Mouse (Mus musculus) MEL (cell line): ENCODE measurements around the gene C5ar2. TPM values are rescaled to one million over a fixed set of nuclear protein-coding genes. Genes with fewer than 3 reads are reported as not detected.

Source experiments
- CTCF ChIP-seq, 3 experiments: IDR thresholded peaks in 2 of 3; conservative IDR thresholded peaks in 1 of 3; 2 replicates each; pipeline ENCODE4 v1.5.1; 2011 to 2012; ENCODE audit warnings: low read length in 3 of 3, low read depth in 2 of 3, mild to moderate bottlenecking in 2 of 3, improper control_type of control experiment in 1 of 3, inconsistent platforms in 1 of 3, mixed read lengths in 1 of 3, moderate library complexity in 1 of 3; ENCODE audit not compliant: control insufficient read depth in 1 of 3, insufficient read depth in 1 of 3, poor library complexity in 1 of 3, severe bottlenecking in 1 of 3
- E2F4 ChIP-seq: IDR thresholded peaks from 2 replicates; pipeline ENCODE4 v1.6.1; 2011; ENCODE audit warnings: low read depth, low read length, improper control_type of control experiment, borderline replicate concordance
- ELF1 ChIP-seq: IDR thresholded peaks from 2 replicates; pipeline ENCODE4 v1.6.1; 2014; ENCODE audit warnings: low read depth, mild to moderate bottlenecking, inconsistent platforms, low read length, improper control_type of control experiment, moderate library complexity
- EP300 ChIP-seq, 2 experiments: IDR thresholded peaks; 2 replicates each; pipeline ENCODE4 v1.6.1; 2011; ENCODE audit warnings: improper control_type of control experiment in 2 of 2, low read length in 2 of 2, low read depth in 1 of 2, mild to moderate bottlenecking in 1 of 2
- ETS1 ChIP-seq: IDR thresholded peaks from 2 replicates; pipeline ENCODE4 v1.6.1; 2012; ENCODE audit warnings: low read depth, mild to moderate bottlenecking, inconsistent platforms, low read length, improper control_type of control experiment, moderate library complexity
- GABPA ChIP-seq: IDR thresholded peaks from 2 replicates; pipeline ENCODE4 v1.6.1; 2012; ENCODE audit warnings: low read depth, mild to moderate bottlenecking, inconsistent platforms, low read length, improper control_type of control experiment, moderate library complexity
- GATA1 ChIP-seq: IDR thresholded peaks from 2 replicates; pipeline ENCODE4 v1.6.1; 2011; ENCODE audit warnings: low read depth, low read length, improper control_type of control experiment
- HCFC1 ChIP-seq: IDR thresholded peaks from 2 replicates; pipeline ENCODE4 v1.6.1; 2012; ENCODE audit warnings: low read depth, mild to moderate bottlenecking, inconsistent platforms, low read length, improper control_type of control experiment, moderate library complexity
- JUND ChIP-seq: IDR thresholded peaks from 2 replicates; pipeline ENCODE4 v1.6.1; 2011; ENCODE audit warnings: low read depth, mild to moderate bottlenecking, improper control_type of control experiment, low read length
- MAFK ChIP-seq: IDR thresholded peaks from 2 replicates; pipeline ENCODE4 v1.6.1; 2011; ENCODE audit warnings: low read depth, mild to moderate bottlenecking, low read length, improper control_type of control experiment, borderline replicate concordance
- MAX ChIP-seq: IDR thresholded peaks from 2 replicates; pipeline ENCODE4 v1.6.1; 2011; ENCODE audit warnings: low read length, improper control_type of control experiment
- MAZ ChIP-seq: IDR thresholded peaks from 2 replicates; pipeline ENCODE4 v1.6.1; 2012; ENCODE audit warnings: low read depth, mild to moderate bottlenecking, inconsistent platforms, low read length, improper control_type of control experiment
- MEF2A ChIP-seq: IDR thresholded peaks from 2 replicates; pipeline ENCODE4 v1.6.1; 2014; ENCODE audit warnings: low read depth, mild to moderate bottlenecking, inconsistent platforms, low read length, improper control_type of control experiment; ENCODE audit not compliant: poor library complexity, insufficient replicate concordance, severe bottlenecking; ENCODE audit errors: extremely low read depth
- MYC ChIP-seq: IDR thresholded peaks from 2 replicates; pipeline ENCODE4 v1.6.1; 2011; ENCODE audit warnings: low read depth, mild to moderate bottlenecking, low read length, improper control_type of control experiment, moderate library complexity
- POLR2AphosphoS5 ChIP-seq: IDR thresholded peaks from 2 replicates; pipeline ENCODE4 v1.6.1; 2012; ENCODE audit warnings: low read depth, borderline replicate concordance, mild to moderate bottlenecking, inconsistent platforms, low read length, moderate library complexity, mixed read lengths
- RAD21 ChIP-seq: IDR thresholded peaks from 2 replicates; pipeline ENCODE4 v1.6.1; 2011; ENCODE audit warnings: mild to moderate bottlenecking, low read depth, low read length, improper control_type of control experiment
- SIN3A ChIP-seq: IDR thresholded peaks from 2 replicates; pipeline ENCODE4 v1.6.1; 2012; ENCODE audit warnings: low read length, improper control_type of control experiment, inconsistent platforms
- SMC3 ChIP-seq: IDR thresholded peaks from 2 replicates; pipeline ENCODE4 v1.6.1; 2011; ENCODE audit warnings: low read depth, low read length, improper control_type of control experiment
- TCF12 ChIP-seq: IDR thresholded peaks from 2 replicates; pipeline ENCODE4 v1.6.1; 2014; ENCODE audit warnings: low read depth, mild to moderate bottlenecking, inconsistent platforms, low read length, improper control_type of control experiment, moderate library complexity
- USF1 ChIP-seq: IDR thresholded peaks from 2 replicates; pipeline ENCODE4 v1.6.1; 2014; ENCODE audit warnings: low read depth, mild to moderate bottlenecking, inconsistent platforms, low read length, improper control_type of control experiment, moderate library complexity
- ZC3H11A ChIP-seq: IDR thresholded peaks from 2 replicates; pipeline ENCODE4 v1.6.1; 2012; ENCODE audit warnings: low read depth, mild to moderate bottlenecking, inconsistent platforms, low read length, improper control_type of control experiment
- ZKSCAN1 ChIP-seq: IDR thresholded peaks from 2 replicates; pipeline ENCODE4 v1.6.1; 2012; ENCODE audit warnings: low read depth, mild to moderate bottlenecking, inconsistent platforms, low read length, improper control_type of control experiment, moderate library complexity
- ZMIZ1 ChIP-seq: IDR thresholded peaks from 2 replicates; pipeline ENCODE4 v1.6.1; 2012; ENCODE audit warnings: low read depth, mild to moderate bottlenecking, inconsistent platforms, low read length, improper control_type of control experiment, moderate library complexity
- polyA plus RNA-seq, 2 experiments: library from polyadenylated mRNA; stranded (reverse) in 1 of 2; unstranded in 1 of 2; fragments of >175 nt in 1 of 2; fragments of >200 nt in 1 of 2; gene quantifications; 2 replicates each; pipeline versions ENCODE4 v1.2.1 to v1.2.4; 2012; ENCODE audit warnings: low replicate concordance in 2 of 2, low read depth in 1 of 2; ENCODE audit not compliant: insufficient read length in 2 of 2, insufficient read depth in 1 of 2, missing spikeins in 1 of 2
- total RNA-seq: library from RNA; depleted of rRNA; stranded (reverse); fragments of 300-350 nt; gene quantifications from 2 replicates; pipeline ENCODE4 v1.2.3, GENCODE M21; 2012

Gene C5ar2
- total and polyA plus RNA-seq, 3 experiments: 0.49 to 1.7 TPM; not detected in 1

DNA sequence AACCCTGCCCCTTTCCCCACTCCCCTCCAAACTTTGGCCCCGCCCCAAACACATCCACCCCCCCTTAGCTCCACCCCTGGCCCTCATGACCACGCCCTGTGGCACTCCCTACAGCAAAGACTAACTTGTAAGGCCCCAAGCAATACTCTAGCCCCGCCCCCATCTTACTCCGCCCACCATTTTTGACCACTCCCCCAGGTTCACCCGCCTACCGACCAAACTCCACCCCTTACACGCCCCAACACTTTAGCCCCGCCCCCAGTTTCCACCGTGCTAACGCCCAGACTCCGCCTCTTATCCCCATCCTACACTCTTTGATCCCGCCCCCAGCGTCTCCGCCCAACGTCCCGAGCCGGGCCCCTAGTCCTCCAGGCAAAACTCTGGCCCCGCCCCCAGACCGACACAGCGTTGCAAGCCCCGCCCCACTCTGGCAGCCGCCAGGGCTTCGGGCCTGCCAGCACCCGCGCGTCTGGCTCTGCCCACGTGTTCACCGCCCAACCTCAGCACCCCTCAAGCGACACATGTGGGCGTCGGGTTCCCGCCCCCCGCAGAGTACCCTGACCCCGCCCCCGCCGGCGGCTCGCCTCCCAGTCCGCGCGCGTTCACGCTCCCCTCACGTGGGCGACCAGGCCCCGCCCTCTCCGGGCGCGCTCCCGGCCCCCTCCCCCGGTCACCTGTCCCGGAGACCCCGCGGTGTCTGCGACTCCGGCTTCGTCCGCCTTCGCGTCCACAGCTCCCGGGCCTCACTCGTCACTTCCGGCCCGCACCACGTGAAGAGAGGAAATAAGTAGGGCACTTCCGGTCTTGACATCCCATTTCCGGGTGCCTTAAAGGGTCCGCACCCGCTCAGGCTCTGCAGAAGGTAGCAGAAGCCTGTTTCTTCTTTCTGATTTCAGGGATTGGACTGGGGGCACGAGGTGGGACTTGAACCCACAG lies 42.3 kb upstream of the C5ar2 start, which contains the start of gene Ccdc9 (continued):
- TF ChIP-seq MEF2A: no peak
- no peak for TF ChIP-seq GABPA
- no peak for TF ChIP-seq JUND
- no peak for TF ChIP-seq SMC3
- TF ChIP-seq ELF1: peak; percentile 95
- TF ChIP-seq USF1: peak; percentile 91
- TF ChIP-seq ZKSCAN1: no peak
- TF ChIP-seq MAX: peak; percentile 92
- TF ChIP-seq RAD21: no peak
- no peak for TF ChIP-seq ZC3H11A
- TF ChIP-seq TCF12: 0 out of 2 replicates have a peak, but pooled peaks have one; percentile 8
- TF ChIP-seq ETS1: no peak
- TF ChIP-seq POLR2AphosphoS5: no peak
- no peak for TF ChIP-seq MAZ
- no peak; a peak in 1 of 4 replicates for TF ChIP-seq EP300 (IDR thresholded peaks at IDR 0.05; ENCODE audit: low read depth in 1 of 2, low read length in 2 of 2)
- TF ChIP-seq MAFK: no peak
- no peak for TF ChIP-seq CTCF (IDR thresholded peaks at IDR 0.05 in 2 of 3, conservative IDR thresholded peaks at IDR 0.05 in 1 of 3; ENCODE audit: control insufficient read depth in 1 of 3, insufficient read depth in 1 of 3, low read depth in 2 of 3, low read length in 3 of 3, poor library complexity in 1 of 3, severe bottlenecking in 1 of 3)
- TF ChIP-seq ZMIZ1: no peak
- peak; percentile 78; the same call in 1 of the 2 replicates for TF ChIP-seq MYC
- TF ChIP-seq HCFC1: peak; percentile 89
- TF ChIP-seq GATA1: no peak
- no peak for TF ChIP-seq E2F4
- TF ChIP-seq SIN3A: peak; percentile 93
